Mouse (Mus musculus): ENCODE data around the gene Rapgef4. TPM values are rescaled to one million over a fixed set of nuclear protein-coding genes. Genes with fewer than 3 reads are reported as not detected.

Gene Rapgef4
- polyA plus RNA-seq, 1 experiment from 2014 or later, result 42.9 TPM

DNA sequence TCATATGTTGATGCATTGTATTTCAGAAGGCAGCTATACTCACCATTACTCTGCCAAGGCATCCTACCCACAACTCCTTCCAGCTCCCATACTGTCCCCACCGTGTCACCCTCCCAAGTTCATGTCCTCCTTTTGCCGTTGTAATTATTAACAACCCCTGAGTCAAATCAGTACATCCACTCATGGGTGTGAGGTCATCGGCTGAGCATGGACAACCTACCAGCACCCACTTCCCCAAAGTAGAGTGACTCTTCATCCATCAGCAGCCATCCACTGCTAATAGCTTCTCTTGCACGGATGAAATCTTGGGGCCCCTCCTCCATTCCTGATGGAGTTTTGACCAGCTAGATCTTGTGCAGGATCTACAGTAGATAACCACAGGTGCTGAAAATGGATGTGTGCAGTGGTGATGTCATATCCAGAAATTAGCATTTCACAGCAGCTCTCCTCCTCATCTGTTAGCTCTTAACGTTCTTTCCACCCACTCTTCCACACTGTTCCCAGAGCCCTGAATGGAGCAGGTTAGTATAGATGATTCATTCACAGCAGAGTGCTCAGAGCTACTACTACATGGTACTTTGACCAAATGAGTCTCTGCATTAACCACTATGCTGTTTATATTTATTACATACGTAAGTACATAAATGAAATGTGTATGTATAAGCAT lies 281.9 kb downstream of the Rapgef4 start:
- Histone ChIP-seq H3K27me3 (replicated peaks) (no peaks in the 10 kb centered on the region), H3K9ac (no peak overlapping the region), H3K27ac (no peak overlapping the region), H3K9me3 (no peaks in the 10 kb centered on the region), H3K36me3 (replicated peaks) (no peaks in the 10 kb centered on the region), H3K4me3 (no peak overlapping the region), H3K4me2 (no peak overlapping the region), H3K4me1 (no peaks in the 10 kb centered on the region)
- 93% methylated on average over 6 of the region's 6 CpGs for WGBS
- no peak for ATAC-seq (replicated peaks)

DNA sequence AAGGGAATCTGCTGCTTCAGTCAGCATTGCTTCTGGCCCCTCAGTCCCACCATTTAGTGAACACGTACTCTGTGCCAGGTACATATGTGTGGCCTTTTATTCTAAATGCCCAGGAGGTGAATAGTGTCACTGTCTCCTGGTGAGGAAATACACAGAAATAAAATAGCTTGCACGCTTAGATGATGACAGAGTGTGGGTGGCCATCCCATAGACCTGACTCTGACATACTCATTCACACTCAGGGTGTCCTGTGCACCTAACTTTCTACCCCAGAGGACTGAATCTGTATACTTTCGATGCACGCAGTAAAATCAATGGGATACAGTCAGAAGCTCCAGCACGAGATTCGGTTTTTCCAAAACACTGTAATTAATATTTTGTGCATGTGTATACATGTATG lies 286.4 kb downstream of the Rapgef4 start:
- no peak overlapping the region for H3K4me2 ChIP-seq
- H3K27me3 ChIP-seq (replicated peaks), result no peaks in the 10 kb centered on the region
- H3K9me3 ChIP-seq, result no peaks in the 10 kb centered on the region
- H3K36me3 ChIP-seq (replicated peaks), result no peaks in the 10 kb centered on the region
- no peaks in the 10 kb centered on the region for H3K4me1 ChIP-seq
- ATAC-seq (replicated peaks), result no peak
- H3K27ac ChIP-seq, result no peak overlapping the region
- no peak overlapping the region for H3K9ac ChIP-seq
- 95% methylated on average over 6 of the region's 6 CpGs for WGBS
- H3K4me3 ChIP-seq, result no peak overlapping the region

DNA sequence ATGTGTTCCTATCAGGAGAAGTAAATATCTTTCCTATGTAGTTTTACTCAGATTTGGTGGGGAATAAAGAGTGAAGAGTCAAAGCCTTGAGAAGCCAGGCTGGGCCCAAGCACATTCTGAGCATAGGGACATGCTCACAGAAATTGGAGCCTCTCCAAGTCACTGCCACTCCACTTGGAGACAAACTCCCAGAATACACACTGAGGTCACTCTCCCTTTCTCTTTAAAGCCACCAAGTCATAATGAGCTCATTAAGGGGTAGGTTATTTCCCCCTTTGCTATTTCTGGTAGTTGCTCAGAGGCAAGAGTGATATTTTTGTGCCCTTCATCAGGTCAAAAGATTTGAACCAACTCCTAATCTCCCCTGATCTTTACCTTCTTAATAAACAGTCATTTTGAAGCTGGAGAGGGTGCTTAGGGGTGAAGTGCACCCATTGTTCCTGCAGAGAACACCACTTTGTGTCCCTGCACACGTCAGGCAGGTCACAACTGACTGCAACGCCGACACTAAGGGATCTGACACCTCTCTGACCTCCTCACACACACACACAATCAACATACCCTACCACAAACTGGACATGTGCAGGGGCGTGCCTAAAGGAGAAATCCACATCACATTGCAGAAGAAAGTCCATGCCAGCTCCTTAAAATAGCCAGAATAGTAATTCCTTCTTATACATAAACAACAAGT lies 288.8 kb downstream of the Rapgef4 start:
- no peaks in the 10 kb centered on the region for H3K4me1 ChIP-seq
- no peak overlapping the region for H3K9ac ChIP-seq
- 72% methylated on average over 4 of the region's 4 CpGs for WGBS
- H3K27ac ChIP-seq, result no peak overlapping the region
- H3K9me3 ChIP-seq, result no peaks in the 10 kb centered on the region
- no peaks in the 10 kb centered on the region for H3K36me3 ChIP-seq (replicated peaks)
- H3K4me2 ChIP-seq, result no peak overlapping the region
- H3K4me3 ChIP-seq, result no peak overlapping the region
- no peak for ATAC-seq (replicated peaks)
- H3K27me3 ChIP-seq (replicated peaks), result no peaks in the 10 kb centered on the region

DNA sequence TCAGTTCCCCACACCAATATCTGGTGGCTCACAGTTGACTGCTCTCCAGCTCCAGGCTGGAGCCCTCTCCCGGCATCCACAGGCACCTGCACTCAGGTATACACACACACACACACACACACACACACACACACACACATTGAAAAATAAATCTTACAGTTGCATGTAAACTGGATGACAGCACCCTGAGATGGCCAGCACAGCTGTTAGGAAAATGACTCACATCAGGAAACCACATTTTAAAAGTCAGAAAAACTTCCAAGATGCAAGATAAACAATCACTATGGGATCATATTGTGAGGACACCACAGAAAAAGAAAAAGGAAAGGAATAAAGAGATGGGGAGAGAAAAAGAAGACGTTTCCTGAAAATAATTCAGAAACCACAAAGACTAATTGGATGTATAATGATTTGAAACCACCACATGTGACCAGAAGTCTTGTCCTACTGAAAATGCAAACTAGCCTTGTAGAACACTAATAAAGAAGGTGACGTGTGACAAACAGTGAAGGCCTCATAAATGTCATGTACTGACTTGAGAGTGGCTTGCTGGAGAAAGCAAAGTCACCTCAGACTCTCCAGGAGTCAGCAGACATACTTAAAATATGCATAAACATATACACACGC lies 297.3 kb downstream of the Rapgef4 start:
- Histone ChIP-seq H3K27me3 (replicated peaks) (no peaks in the 10 kb centered on the region), H3K36me3 (replicated peaks) (no peaks in the 10 kb centered on the region), H3K9ac (no peak overlapping the region), H3K9me3 (no peaks in the 10 kb centered on the region), H3K4me1 (no peaks in the 10 kb centered on the region), H3K4me2 (no peak overlapping the region), H3K27ac (no peak overlapping the region), H3K4me3 (no peak overlapping the region)
- no peak for ATAC-seq (replicated peaks)
- 77% methylated on average over 4 of the region's 4 CpGs for WGBS

DNA sequence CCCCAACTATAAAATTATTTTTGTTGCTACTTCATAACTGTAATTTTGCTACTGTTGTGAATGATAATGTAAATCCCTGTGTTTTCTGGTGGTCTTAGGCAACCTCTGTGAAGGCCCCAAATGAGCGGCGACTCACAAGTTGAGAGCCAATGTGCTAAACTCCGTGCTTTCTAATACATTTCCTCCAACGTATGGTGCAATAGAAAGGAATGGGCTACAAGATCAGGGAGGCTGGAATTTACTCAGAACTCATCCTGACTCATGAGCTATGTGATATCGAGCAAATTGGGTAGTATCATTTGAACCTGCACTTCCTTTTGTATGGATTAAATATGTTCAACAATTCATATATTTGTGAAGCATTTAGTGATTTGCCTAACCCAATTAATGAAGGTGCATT lies 299.5 kb downstream of the Rapgef4 start:
- Histone ChIP-seq H3K4me3 (no peak overlapping the region), H3K27ac (no peak overlapping the region), H3K9ac (no peak overlapping the region), H3K4me2 (no peak overlapping the region), H3K9me3 (no peaks in the 10 kb centered on the region), H3K36me3 (replicated peaks) (no peaks in the 10 kb centered on the region), H3K27me3 (replicated peaks) (no peaks in the 10 kb centered on the region; the same call in 1 of the 2 replicates), H3K4me1 (no peaks in the 10 kb centered on the region; the same call in 1 of the 2 replicates)
- 93% methylated on average over 5 of the region's 5 CpGs for WGBS
- ATAC-seq (replicated peaks), result no peak

DNA sequence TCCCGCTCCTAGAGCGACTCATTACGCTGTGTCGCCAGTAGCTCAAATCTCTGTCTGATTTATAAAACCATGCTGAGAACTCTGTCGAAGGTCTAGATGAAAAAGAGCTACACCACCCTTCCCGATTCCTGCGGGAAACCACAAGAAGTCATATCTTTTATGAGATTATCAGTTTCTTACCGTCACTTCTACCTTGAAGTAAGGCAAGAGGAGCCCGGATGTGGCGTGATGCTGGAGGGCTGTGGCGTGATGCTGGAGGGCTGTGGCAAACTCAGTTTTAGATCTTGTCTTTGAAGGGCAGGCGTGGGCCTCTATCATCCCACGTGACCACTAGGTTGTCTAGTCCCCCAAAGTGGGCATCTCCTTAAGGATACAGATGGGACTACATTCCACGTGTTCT lies 300.9 kb downstream of the Rapgef4 start:
- H3K9me3 ChIP-seq, result no peaks in the 10 kb centered on the region
- no peak overlapping the region for H3K27ac ChIP-seq
- ATAC-seq (replicated peaks), result no peak
- no peak overlapping the region for H3K4me2 ChIP-seq
- H3K27me3 ChIP-seq (replicated peaks), result no peaks in the 10 kb centered on the region; the same call in 1 of the 2 replicates
- peaks cover 3% of the 10 kb centered on the region; the same call in 1 of the 2 replicates for H3K4me1 ChIP-seq
- 92% methylated on average over 14 of the region's 14 CpGs for WGBS
- no peaks in the 10 kb centered on the region for H3K36me3 ChIP-seq (replicated peaks)
- no peak overlapping the region for H3K4me3 ChIP-seq
- no peak overlapping the region for H3K9ac ChIP-seq

DNA sequence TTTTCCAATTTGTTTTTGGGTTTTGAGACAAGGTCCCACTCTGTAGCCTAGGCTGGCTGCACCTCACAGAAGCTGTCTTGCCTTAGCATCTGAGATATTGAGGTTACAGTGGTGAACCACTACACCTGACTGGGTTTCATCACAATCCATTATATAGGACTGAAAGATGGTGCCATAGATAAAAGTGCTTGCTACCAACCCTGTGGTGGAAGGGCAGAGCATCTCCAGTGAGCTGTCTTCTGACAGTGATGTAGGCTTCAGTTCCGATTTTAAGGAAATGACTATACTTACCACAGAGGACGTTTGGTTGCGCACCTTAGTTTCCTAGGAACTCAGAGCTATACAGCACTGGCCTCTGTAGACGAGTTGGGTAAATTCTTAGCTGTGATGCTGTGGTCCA lies 301.7 kb downstream of the Rapgef4 start:
- 85% methylated on average over 4 of the region's 4 CpGs for WGBS
- H3K9ac ChIP-seq, result no peak overlapping the region
- no peak overlapping the region for H3K4me3 ChIP-seq
- H3K4me2 ChIP-seq, result no peak overlapping the region
- no peak overlapping the region for H3K27ac ChIP-seq
- no peak for ATAC-seq (replicated peaks)
- H3K4me1 ChIP-seq, result peaks cover 3% of the 10 kb centered on the region; the same call in 1 of the 2 replicates
- H3K36me3 ChIP-seq (replicated peaks), result no peaks in the 10 kb centered on the region
- peaks cover 3% of the 10 kb centered on the region for H3K27me3 ChIP-seq (replicated peaks)
- H3K9me3 ChIP-seq, result no peaks in the 10 kb centered on the region

DNA sequence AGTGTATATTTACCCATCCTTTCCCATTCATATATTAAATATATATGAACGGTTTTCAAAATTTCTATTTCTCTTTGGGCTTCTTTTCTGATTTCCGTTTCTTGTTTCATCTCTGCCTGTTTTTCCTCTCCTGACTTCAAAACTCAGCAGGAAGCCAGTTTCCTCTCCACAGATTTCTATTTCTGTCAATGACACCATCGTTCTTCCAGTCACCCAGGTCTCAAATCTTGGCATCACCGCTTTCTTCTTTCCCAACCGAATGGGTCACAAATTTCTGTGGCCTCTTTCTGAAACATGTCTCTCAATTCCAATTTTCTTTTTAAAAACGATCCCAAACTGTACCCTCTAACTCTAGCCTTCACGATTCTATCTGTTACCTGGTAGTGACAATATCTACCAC lies 303.6 kb downstream of the Rapgef4 start:
- Histone ChIP-seq H3K9ac (no peak overlapping the region), H3K9me3 (no peaks in the 10 kb centered on the region), H3K4me3 (no peak overlapping the region), H3K27ac (no peak overlapping the region), H3K4me1 (peaks cover 3% of the 10 kb centered on the region; the same call in 1 of the 2 replicates), H3K36me3 (replicated peaks) (no peaks in the 10 kb centered on the region), H3K4me2 (no peak overlapping the region), H3K27me3 (replicated peaks) (peaks cover 3% of the 10 kb centered on the region)
- WGBS, result 76% methylated on average over 7 of the region's 7 CpGs
- ATAC-seq (replicated peaks), result no peak

DNA sequence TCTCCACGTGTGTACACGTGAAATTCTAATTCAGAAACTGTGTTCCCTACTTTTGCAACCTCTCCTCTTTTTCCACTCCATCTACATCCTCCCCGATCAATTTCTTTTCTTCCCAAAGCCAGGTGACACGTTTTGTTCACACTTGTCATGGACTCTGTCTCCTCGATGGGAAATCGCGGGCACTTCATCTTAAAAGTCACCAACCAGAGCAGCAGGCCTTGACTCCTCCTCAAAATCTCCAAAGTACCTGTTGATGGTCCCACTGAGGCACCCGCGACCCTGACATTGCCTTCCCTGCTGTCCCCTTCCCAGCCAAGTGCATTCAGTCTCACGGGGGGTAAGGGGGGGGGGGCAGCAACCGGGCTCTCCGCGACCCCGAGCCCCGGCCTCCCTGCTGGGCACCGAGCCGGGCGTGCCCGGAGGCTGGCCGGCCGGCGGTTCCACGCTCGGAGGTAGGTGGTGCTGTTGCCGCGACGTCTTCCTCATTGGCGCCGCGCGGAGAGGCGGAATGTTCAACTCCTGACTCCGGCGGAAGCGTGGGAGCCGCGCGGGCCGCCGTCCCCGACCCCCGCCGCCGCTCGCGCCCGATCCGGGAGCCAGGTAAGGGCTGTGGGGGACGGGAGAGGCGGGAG lies 304.3 kb downstream of the Rapgef4 start, which contains the start of gene Map3k20:
Gene Map3k20, plus strand, starts transcription at position 382 of the 632 bp plus-strand sequence.
- Histone ChIP-seq H3K27me3 (replicated peaks) (peaks cover 3% of the 10 kb centered on the region), H3K9me3 (no peaks in the 10 kb centered on the region), H3K4me2 (peak within 1 kb of the TSS; percentile 73), H3K36me3 (replicated peaks) (no peaks in the 10 kb centered on the region), H3K4me1 (peaks cover 3% of the 10 kb centered on the region; the same call in 1 of the 2 replicates), H3K27ac (no peak within 1 kb of the TSS), H3K4me3 (peak within 1 kb of the TSS; percentile 63), H3K9ac (peak within 1 kb of the TSS; percentile 48)
- peak; percentile 70 for ATAC-seq (replicated peaks)
- 1% methylated on average over 50 of the region's 50 CpGs for WGBS

DNA sequence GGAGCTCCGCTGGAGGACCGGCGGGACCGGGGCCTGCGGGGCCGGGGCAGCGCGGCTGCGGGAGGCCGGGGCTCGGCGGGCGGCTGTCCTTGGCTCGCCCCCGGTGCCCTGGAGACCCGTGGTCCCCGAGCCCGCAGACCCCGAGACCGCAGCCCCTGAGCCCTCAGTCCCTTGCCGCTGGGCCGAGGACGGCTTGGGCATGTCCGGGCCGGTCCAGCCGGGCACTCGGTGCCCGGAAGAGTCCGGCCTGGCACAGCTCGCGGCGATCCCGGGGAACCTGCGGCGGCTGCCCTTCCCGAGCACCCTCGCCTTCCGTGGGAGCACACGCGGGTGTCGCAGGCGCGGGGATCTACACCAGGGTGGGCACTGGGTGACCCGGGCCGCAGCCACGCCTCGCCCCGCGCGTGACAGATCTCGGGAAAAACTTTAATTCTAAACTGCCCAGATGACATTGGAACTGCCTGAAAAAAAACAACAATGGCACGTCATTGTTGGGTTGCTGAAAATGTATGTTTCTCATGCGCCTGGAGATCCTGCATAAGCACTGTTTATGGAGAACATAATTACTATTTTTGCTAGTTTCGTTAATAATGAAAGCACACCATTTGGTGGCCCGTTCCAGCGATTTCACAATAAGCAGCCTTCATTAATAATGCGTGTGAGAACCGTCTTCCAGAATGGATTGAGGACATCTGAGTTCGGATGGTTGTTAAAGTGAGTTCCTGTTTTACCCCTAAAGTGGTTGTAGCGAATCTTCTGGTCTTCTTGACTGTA lies 305.0 kb downstream of the Rapgef4 start:
- 1% methylated on average over 60 of the region's 60 CpGs for WGBS

DNA sequence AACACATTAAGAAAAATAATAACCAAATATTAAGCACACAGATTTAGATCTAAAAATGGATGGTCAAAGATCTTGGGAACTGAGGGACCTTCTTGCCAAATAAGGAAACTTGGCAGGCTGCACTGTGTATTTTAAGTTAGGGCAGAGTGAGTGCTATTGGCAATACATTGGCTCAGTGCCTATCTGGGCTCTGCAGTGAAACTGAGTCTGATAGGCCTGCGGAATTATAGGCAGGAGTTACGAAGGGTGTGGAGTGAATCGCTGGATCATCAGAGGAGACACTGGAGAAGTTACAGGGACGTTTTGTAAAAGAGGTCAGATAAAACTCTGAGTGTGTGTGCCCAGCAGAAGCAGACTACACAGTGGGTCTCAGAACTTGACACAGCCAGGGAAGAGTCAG lies 306.1 kb downstream of the Rapgef4 start:
- Histone ChIP-seq H3K4me3 (no peak overlapping the region), H3K9ac (no peak overlapping the region), H3K36me3 (replicated peaks) (no peaks in the 10 kb centered on the region), H3K4me2 (no peak overlapping the region), H3K27ac (no peak overlapping the region), H3K4me1 (peaks cover 3% of the 10 kb centered on the region; the same call in 1 of the 2 replicates), H3K9me3 (no peaks in the 10 kb centered on the region), H3K27me3 (replicated peaks) (peaks cover 3% of the 10 kb centered on the region)
- no peak for ATAC-seq (replicated peaks)
- WGBS, result 58% methylated on average over 4 of the region's 4 CpGs

More for the DNA sequence above, 305.0 kb downstream of the Rapgef4 start:
- Histone ChIP-seq H3K9ac (peak overlapping the region; percentile 48), H3K4me3 (peak overlapping the region; percentile 63), H3K36me3 (replicated peaks) (no peaks in the 10 kb centered on the region), H3K27me3 (replicated peaks) (peaks cover 3% of the 10 kb centered on the region), H3K27ac (no peak overlapping the region), H3K4me2 (peak overlapping the region; percentile 73), H3K4me1 (peaks cover 3% of the 10 kb centered on the region; the same call in 1 of the 2 replicates), H3K9me3 (no peaks in the 10 kb centered on the region)
- ATAC-seq (replicated peaks), result peak; percentile 81
